Mouse (Mus musculus) monocyte, adult 2 months (primary cell): ENCODE data around the gene Tpst1.

ENCODE experiments used
- DNase-seq, 2 experiments: peaks; one replicate each; pipeline ENCODE4 v3.0.0; 2022; ENCODE audit warnings: low spot score in 2 of 2, low read depth in 1 of 2

Gene Tpst1

GRCm38 (mm10) chr5:130142041-130142440, 68.9 kb downstream of the Tpst1 start:
- no peak for DNase-seq

- DNase-seq: no peak
These were observed 70.0 kb downstream of the Tpst1 start for GRCm38 (mm10) chr5:130143101-130143500.

GRCm38 (mm10) chr5:130143977-130144333, 70.8 kb downstream of the Tpst1 start:
- DNase-seq: peak in 1 of 2 experiments; percentile 14

GRCm38 (mm10) chr5:130144334-130145312, 71.5 kb downstream of the Tpst1 start, which contains the start of gene Kctd7:
Kctd7 (plus strand) TSS chr5:130144861.
- peak; percentile 81 to 88 for DNase-seq

DNA sequence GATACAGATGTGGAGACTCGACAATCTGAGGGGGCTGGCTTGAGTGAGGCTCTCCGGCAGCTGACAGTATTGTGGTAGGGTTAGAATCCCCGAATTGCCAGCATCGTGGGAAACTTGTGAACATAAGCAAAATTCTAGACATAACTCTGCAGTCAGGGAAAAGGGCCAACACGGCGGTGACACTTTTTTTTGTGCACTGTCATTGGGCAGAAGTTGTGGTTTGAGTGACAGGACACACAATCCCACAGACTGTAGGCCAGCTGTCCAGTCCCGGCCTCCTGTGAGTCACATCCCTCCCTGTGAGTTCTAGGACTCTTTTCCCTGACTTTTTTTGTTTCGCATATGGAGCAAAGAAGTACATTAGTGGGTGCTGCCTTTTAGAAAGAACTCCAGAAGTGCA, 72.8 kb downstream of the Tpst1 start:
- DNase-seq: no peak

GRCm38 (mm10) chr5:130149726-130150310, 76.7 kb downstream of the Tpst1 start:
- DNase-seq: no peak

- DNase-seq: no peak
These were observed 81.2 kb downstream of the Tpst1 start for GRCm38 (mm10) chr5:130154286-130154685.

GRCm38 (mm10) chr5:130158545-130158944, 85.4 kb downstream of the Tpst1 start:
- no peak for DNase-seq

DNA sequence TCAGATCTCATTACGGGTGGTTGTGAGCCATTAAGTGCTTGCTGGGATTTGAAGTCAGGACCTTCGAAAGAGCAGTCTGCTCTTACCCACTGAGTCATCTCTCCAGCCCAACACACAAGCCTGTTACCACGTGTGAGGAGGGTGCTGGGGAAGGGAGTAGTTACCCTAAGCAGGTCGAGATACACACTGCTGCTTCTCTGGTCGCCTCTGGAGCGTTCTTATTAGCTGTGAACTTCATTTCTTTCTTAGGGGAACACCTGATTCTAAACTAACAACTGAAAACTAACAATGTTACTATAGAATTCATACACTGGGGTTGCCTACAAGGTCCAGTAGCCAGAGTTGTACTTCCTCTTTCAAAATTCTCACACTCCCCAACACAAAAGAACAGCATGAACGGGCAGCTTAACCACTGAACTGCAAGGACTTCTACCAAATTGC, 86.7 kb downstream of the Tpst1 start:
- DNase-seq: no peak

GRCm38 (mm10) chr5:130163670-130164069, 90.5 kb downstream of the Tpst1 start:
- DNase-seq: peak in 1 of 2 experiments; percentile 59

GRCm38 (mm10) chr5:130165213-130165612, 92.1 kb downstream of the Tpst1 start:
- no peak for DNase-seq

- no peak for DNase-seq
These were observed 96.0 kb downstream of the Tpst1 start for GRCm38 (mm10) chr5:130169109-130169508.

- no peak for DNase-seq
These were observed 97.7 kb downstream of the Tpst1 start for GRCm38 (mm10) chr5:130170666-130171422.

GRCm38 (mm10) chr5:130171423-130171954, 98.4 kb downstream of the Tpst1 start, which contains the start of gene Rabgef1:
Rabgef1 (plus strand) TSS chr5:130171798.
- DNase-seq: peak; percentile 89 to 93

- peak; percentile 35 to 65 for DNase-seq
These were observed 99.0 kb downstream of the Tpst1 start for GRCm38 (mm10) chr5:130171956-130172601.

DNA sequence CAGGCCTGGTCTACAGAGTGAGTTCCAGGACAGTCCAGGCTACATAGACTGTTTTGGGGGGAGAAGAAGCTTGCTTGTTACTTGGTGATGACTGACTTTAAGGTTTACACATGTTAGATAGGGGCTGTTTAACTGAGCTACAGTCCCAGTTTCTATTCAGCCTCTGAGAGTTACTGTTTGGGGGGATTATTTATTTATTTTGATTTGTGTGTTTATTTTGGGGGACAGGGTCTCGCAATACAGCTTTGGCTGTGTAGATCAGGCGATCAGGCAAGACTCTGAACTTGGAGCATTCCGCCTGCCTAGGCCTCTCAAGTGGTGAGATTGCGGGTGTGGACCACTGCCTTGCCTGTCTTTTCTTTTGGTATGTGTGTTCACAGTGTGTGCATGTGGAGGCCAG, 99.9 kb downstream of the Tpst1 start:
- no peak for DNase-seq

DNA sequence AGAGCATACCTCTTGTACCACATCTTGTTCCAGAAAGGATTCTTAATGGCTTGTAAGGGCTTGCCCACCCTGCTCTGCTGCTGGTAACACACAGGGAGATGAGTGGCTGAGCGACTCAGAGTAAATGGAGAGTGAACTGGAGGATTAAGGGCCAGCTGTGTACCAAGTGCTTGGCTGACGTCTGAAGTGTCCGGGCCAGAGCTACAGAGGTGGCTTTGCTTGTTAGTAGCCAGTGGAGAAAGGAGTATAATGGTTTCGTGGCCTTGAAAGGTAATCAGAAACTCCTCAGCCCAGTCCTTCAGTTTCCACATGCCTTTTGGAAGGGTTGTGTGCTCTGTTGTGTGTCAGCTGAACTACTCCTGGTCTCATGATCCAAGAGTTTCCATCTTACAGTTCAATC, 104.7 kb downstream of the Tpst1 start:
- DNase-seq: no peak

DNA sequence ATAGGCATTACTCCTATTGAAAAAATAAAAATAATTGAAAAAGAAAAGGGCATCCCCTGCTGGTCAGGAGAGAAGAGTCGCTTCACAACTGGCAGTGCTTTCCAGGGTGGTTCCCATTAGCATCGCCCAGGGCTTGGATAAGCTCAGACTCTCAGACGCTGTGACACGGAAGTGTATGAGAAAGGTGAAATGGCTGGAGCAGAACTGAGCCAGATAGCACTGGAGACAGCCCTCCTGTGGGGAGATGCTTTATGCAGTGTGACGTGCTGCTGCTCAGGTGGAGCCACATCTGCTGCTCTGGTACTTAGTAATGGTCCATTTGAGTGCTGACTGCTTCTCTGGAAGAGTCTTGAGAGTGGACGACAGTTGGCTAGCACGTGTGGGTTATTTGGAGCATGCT, 107.2 kb downstream of the Tpst1 start:
- no peak for DNase-seq

GRCm38 (mm10) chr5:130181740-130182540, 108.8 kb downstream of the Tpst1 start:
- DNase-seq: no peak

DNA sequence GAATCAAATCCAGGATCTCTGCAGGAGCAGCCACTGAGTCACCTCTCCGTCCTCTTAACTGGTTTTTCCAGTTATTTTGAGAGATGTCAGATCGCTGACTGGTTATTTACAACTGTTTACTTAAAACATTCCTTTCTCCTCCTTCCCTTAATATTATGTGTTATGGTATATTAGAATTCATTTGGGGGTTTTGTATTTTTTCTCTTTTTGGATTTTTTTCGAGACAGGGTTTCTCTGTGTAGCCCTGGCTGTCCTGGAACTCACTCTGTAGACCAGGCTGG, 109.4 kb downstream of the Tpst1 start:
- no peak for DNase-seq
